Mouse (Mus musculus): ENCODE results near the gene 4930512M02Rik.
"Not testable (repeated sequence)": the region's sequence is repeated elsewhere in the genome, so short reads cannot be mapped to it uniquely, and the experiment has no call there.

The 4930512M02Rik gene

DNA sequence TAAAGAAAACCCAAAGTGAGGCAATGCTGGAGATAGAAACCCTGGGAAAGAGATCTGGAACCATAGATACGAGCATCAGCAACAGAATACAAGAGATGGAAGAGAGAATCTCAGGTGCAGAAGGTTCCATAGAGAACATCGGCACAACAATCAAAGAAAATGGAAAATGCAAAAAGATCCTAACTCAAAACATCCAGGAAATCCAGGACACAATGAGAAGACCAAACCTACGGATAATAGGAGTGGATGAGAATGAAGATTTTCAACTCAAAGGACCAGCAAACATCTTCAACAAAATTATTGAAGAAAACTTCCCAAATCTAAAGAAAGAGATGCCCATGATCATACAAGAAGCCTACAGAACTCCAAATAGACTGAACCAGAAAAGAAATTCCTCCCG lies at the start of gene 4930512M02Rik:
Gene 4930512M02Rik, minus strand, starts transcription at position 101 of the 400 bp plus-strand sequence.
- DNase-seq (ENCODE audit: low read depth, low spot score): not testable (repeated sequence)

DNA sequence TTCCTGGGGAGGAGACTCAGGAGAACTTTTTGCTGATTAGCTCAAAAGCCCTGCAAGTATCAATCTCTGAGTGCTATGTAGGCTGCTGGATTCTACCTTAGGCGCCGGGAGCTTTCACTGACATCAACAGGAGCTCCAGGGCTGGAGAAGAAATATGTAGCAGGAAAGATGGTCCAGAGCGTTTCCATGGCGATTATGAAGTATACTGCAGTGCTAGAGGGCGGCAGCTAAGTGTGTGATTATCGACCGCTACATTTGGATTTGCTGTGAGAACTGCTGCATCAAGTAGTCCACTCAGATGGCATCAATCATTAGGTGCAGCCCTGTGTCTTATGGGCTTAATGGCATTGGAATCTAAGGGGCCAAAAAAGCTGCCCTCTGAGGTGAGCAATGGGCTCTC lies 49.5 kb upstream of the 4930512M02Rik start:
- DNase-seq (ENCODE audit: low read depth, low spot score): no peak

DNA sequence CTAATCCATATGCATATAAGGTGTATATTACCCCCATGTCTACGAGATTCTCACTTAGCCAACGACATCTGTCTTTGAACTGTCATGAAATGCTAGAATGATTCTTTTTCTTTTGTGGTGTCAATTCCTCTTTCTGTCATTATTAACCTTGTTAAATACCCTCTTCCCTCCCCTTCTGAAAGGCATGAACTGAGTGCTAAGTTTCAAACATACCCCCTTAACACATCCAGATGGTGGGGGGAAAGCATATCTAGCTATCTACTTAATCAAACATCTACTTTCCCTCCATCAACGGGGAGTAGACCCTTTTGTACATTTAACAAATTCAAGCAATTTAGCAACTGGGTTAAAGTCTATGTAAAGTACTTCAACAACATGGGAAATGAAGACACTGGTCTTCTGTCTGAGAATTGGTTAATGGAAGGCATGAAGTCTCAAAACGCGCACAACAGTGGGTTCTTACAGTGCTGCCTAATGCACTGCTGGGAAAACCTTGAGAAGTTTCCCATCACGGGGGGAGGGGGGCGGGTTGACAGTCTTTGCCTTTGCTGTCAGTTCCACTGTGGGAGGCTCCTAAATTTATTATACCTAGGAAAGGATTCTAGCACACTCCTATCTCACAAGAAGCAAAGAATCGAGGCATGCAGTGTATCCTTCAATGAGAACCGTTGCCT lies 48.6 kb upstream of the 4930512M02Rik start:
- no peak for DNase-seq (ENCODE audit: low read depth, low spot score)

DNA sequence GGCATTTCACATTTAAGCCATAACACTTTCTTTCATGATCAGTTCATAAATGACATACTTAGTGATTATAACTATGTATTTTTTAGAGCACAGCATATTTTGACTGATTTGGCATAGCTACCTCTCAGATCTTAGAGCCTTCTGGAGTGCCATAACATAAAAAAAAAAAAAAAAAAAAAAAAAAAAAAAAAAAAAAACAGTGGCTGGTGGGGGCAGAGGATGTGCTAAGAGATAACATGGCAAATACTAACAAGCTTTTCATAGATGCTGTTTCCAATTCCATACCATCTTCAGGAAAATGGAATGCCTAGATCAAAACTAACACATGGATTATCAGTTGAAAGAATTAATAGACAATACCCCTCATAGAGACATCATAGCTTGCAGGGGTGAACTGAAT lies 47.4 kb upstream of the 4930512M02Rik start:
- no peak for DNase-seq (ENCODE audit: low read depth, low spot score)

DNA sequence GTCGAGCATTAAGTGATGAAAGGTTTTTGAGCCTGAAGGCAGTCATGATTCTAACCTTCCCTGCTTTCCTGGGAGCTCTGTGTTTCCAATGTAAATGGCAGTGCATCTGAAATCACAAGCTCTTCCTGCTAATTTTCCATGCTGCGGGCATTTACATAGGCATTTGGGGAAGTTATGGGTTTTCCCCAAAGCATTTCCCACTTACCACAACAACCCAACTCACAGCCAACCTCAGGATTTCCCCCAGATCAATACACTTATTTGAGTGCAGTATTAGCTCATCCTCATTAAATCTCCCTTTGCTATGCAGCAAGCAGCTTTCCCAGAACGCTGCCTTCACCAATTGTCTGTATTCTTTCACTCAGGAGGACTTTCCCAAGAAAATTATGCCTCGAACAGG lies 45.3 kb upstream of the 4930512M02Rik start:
- no peak for DNase-seq (ENCODE audit: low read depth, low spot score)

DNA sequence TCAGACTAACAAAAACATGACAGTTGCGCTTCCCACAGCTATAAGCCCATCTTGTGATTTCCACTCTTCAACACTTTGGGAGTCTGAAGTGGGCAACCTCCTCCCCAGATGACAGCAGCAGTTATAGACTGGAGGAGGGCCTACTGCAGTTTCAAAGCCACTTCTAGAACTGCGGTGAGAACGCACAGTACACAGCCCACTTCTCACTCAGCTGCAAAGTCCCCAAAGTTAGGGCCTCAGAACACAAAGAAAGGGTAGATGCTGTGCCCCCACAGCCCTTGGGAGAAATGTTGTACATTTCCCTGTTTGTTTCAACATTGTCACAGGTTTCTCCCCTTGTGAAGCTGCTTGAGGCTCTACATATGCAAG lies 40.3 kb upstream of the 4930512M02Rik start:
- no peak for DNase-seq (ENCODE audit: low read depth, low spot score)

DNA sequence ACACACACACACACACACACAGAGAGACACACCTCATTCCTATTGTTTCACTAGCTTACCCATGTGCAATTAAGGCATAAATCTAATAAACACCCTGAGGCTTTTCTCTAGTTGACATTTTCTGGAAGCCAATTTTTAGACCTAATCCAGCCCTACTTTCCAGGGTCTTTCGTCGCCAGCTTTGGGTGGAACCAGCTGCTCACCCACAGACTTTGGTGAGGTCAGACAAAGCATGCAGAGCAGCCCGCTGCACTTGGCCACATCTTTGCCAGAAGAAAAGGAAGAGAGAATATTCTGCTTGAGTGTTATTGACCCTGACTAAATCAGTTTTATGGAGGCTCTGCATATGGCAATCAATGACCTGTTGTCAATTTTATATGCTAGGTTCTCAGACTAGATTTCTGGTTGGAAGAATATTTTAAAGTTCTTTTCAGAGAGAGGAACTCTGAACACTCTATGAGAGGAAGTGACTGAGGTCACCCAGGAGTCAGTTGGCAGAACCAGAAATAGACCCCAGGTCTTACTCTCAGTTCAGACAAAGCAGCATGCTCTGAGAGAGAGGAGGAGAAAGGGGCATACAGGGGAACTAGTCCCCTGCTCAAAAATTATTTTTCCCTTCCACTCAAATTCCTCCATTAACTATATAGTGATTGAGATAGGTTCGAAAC lies 39.8 kb upstream of the 4930512M02Rik start:
- no peak for DNase-seq (ENCODE audit: low read depth, low spot score)

DNA sequence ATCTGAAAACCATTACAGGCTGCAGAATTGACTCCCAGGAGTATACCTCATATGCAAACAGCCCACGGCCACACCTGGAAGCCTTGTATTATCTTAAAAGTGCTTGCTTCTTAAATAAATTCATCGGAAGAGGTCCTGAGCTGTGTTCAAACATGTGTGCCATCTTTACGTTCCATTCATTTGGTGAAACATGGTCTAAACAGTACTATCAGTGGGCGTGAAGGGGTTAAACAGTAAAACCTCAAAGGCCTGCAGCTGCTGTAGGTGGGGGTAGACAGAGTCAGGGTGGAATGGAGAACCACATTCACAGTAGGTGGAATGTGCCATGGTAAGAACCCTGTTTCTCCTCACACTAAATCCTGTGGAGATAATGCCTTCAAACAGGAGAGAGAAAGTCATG lies 33.0 kb upstream of the 4930512M02Rik start:
- no peak for DNase-seq (ENCODE audit: low read depth, low spot score)

DNA sequence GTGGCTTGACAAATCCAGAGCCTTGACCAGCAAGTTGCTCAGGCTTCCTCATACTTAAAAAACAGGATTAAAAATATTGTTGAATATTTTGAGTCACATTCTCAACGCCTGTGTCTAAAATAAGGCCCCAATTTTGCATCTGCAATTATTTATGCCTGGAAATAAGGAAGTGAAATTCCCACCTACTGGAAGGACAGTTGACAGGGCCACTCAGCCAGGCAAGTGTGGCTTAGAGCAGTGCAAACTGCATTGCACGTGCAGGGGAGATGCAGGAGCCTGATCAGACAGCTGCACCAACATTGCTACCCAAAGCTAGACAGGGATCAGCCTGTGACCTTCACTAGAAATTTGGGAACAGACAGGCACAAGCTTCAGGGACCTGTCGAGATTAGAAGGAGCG lies 31.2 kb upstream of the 4930512M02Rik start:
- no peak for DNase-seq (ENCODE audit: low read depth, low spot score)

DNA sequence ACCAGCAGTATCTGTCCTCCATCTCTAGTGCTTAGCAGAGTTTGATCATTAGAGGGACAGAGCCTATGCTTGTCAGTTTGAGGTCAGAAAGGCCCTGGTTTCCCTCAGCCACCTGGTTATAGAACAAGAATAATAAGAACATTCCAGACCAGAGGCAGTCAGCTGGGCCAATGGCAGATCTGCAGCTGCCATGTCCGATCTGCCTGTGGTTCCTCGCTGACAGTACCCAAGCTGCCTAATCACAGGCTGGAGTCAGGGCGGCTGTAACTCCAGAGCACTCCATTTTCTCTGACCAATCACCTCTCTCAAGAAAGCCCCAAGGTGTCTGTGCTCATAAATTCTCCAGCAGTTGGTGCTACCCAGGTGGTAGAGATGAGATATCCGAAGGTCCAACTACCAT lies 30.0 kb upstream of the 4930512M02Rik start:
- no peak for DNase-seq (ENCODE audit: low read depth, low spot score)

DNA sequence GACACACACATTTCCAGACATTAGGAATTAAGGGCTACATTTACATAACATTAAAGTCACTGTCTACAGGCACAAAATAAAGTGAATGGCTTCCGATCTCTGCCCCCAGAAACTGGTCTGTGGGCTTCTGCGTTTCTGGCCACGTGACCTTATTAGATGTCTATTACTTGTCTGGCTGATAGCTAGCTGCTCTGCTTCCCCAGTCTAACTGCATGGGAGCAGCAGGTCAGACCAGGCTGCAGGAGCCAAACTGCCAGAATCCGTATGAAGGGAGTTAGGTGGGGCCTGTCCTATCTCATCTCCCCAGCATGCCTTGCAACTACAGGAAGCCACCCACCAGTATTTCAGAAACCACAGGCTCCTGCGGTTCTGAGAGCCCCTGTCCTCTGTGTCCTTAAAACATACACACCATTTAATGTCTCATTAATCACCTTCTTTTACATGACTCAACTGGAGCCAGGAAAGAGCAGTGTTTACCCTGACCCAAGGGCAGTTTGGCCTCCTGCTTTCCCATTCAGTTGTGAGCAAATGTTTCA lies 29.4 kb upstream of the 4930512M02Rik start:
- peak; percentile 4 for DNase-seq (ENCODE audit: low read depth, low spot score)

DNA sequence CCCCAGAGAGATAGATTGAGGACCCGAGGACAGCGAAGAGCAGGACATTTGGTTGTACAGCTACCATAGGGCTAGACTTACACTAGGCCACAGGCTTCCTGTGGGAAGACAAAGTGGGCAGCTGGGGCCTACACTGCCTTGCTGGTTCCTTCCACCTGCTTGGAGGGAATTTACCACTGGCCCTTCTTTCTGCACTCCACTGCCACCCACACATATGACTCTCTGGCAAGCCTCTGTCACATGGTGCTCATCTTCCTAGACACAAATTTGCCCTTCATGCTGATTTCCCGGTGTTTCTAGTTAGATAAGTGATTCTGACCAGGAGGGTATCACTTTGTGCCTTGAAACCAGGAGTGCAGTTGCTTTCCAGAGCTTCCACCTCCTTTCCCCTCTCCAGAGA lies 28.8 kb upstream of the 4930512M02Rik start:
- no peak for DNase-seq (ENCODE audit: low read depth, low spot score)

DNA sequence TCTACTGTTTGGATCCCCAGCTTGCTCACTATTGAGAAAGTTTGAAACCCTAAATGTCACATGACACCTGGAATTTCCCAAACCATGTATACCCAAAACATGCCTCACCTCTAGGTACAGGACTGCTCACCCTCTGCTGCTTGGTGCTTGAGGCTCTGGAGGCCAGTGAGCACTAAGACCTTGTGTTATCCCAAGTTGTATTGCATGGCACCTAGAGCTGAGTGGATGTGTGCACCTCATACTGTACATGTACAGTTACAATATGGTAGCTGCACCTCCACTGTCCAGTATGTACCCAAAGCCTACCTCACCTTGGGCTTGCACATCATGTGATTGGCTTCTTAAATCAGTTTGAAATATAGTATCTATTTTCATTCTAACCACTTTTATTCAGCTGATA lies 16.7 kb upstream of the 4930512M02Rik start:
- DNase-seq (ENCODE audit: low read depth, low spot score): no peak

DNA sequence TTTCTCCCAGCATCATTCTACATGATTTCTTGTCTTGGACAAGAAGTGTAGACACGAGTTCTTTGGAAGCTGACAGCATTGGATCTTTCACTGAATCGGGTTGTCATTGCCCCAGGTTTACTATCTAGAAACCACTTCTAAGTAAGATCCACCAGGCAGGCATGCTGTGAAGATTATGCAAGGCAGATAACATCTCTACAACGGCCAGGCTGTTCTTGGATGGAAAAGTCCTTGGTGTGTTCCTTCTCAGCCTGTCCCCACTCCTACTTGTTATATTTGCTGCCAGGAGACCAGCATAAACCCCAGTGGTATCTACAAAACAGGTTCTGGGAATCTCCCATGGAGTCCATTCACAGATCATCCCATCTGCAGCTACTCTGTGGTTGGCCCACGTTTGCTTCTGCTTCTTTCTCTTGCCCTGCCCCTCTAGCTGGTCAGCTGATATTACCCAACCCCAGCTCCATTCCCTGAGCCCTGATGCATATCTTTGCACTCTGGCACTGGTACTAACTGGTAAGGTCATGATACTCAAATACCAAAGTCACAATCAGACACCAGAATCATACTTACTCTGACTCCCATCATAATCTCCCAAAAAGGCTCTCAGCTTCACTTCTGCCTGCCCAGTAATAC lies 3.4 kb downstream of the 4930512M02Rik start:
- DNase-seq (ENCODE audit: low read depth, low spot score): no peak

DNA sequence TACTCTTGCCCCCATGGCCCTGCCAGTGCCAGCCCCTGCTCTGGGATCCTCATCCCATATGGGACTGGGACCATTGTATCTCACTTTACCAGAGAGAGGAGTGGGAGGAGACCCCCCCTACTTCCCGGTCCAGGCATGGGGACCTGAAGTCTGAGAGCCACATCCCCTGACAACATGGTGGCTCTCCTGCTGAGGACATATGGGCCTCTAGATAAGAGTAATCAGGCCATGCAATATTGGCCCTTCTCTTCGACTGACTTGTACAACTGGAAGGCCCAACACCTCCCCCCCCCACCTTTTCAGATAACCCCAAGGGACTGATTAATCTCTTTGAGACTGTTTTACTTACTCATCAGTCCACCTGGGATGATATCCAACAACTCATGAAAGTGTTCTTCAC lies 18.4 kb downstream of the 4930512M02Rik start:
- DNase-seq (ENCODE audit: low read depth, low spot score): no peak

DNA sequence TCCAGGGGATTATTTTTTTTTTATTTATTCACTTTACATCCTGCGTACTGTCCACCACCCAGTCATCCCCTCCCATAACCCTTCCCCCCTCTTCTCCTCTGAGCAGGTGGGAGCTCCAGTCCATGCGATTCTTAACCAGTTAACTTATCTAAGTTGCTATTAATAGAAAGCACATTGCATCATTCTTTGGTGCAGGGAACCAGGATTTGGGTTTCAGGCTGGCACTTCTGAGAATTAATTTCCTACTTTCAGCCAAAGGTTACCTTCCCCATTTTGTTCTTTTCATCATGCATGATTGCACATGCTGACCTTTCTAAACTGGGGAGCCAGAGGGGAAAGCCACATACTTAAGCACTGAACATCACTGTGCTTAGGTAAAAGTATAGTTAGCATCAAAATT lies 40.3 kb downstream of the 4930512M02Rik start:
- no peak for DNase-seq (ENCODE audit: low read depth, low spot score)

DNA sequence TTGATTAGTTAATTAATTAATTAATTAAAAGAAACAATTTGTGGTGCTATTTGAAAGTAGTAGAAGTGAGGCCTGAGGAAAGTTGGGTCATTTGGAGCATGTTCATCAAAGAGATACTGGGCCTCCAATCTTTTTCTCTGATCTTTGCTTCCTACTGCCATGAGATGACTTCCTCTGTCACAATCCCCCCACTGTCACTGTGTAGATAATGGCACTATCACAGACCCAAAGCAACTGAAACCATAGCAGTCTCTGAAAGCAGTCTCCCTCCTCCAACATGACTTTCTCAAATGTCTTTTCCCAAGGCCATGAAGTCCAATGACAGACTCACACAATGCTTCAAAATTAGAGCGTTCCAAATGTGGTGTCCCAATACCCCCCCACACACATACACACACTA lies 41.2 kb downstream of the 4930512M02Rik start:
- no peak for DNase-seq (ENCODE audit: low read depth, low spot score)

DNA sequence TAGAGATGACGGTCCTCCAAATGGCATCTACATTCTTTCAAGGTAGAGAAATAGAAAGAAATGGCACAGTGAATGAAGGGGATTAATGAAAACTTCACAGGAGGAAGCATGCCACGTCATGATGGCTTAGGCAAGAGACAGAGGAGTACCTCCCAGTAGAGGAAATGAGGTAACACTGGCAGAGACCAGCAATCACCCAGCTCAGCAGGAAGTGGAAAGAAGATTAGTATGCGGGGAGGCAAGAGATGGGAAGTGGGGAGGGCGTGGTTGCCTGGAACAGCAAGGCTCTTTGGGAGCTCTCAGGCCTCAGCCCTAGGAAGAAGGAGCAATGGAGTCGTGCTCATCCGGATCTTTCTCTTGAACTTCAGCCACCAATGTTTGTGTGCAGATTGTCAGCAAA lies 53.9 kb downstream of the 4930512M02Rik start:
- DNase-seq (ENCODE audit: low read depth, low spot score): no peak

DNA sequence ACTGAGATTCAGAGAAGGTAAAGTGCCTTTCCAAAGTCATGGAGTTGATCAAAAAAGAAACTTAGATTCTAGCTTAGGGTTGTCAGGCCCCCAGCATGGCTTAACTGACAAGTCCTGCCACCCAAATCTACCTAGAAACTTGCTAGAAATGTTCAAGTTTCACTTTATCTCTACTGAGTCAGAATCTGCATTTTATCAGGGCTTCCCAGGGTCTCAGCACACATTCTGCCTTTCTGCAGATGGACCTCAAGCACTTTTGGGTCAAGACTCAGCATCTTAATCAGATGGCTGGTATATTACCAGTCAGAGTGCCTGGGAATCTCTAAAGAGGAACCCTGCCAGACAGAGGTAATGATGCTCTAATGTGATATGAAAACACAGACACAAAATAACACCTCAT lies 56.9 kb downstream of the 4930512M02Rik start:
- DNase-seq (ENCODE audit: low read depth, low spot score): no peak

DNA sequence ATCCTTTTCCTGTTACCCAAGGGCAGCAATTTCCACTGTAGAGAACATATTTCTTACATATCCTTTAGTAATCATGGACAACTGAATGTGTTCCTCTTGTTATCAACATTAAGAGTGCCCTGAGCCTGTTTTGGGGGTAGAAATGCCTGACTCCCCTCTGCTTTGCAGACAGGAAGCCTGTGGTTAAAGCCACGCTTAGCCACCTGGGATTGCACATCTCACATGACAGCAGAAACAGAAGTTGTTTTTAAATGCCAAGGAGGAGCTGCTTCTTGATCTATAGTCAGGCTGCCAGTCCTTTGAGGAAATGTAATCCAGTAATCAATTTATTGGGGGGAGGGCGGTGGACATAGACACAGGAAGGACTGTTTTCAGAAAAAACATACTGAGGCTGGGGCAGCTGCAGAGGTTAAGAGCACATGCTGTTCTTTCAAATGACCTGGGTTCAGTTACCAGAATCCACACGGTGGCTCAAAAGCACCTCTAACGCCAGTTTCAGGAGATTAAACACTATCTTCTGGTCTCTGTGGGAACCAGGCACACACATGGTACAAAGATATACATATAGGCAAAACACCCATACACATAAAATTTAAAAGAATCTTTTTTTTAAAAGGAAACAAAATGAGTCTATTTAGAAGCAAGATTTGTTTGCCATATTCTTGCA lies 58.0 kb downstream of the 4930512M02Rik start:
- DNase-seq (ENCODE audit: low read depth, low spot score): no peak

DNA sequence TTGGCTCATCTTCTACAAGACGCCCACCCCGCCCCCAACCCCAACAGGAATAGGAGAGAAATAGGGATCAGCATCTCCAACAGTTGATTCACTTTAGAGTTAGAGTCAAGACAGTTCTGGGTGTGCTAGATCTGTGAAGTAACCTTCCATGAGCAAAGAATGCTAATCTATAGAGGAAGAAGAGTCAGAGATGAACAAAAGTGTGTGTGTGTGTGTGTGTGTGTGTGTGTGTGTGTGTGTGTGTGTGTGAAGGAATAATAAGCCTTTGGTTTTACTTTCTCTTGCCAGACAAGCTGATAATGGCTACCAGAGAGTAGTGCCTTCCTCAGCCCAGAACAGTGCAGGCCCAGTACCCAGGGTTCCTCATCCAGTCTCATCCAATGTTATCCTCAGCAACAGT lies 59.6 kb downstream of the 4930512M02Rik start:
- no peak for DNase-seq (ENCODE audit: low read depth, low spot score)

DNA sequence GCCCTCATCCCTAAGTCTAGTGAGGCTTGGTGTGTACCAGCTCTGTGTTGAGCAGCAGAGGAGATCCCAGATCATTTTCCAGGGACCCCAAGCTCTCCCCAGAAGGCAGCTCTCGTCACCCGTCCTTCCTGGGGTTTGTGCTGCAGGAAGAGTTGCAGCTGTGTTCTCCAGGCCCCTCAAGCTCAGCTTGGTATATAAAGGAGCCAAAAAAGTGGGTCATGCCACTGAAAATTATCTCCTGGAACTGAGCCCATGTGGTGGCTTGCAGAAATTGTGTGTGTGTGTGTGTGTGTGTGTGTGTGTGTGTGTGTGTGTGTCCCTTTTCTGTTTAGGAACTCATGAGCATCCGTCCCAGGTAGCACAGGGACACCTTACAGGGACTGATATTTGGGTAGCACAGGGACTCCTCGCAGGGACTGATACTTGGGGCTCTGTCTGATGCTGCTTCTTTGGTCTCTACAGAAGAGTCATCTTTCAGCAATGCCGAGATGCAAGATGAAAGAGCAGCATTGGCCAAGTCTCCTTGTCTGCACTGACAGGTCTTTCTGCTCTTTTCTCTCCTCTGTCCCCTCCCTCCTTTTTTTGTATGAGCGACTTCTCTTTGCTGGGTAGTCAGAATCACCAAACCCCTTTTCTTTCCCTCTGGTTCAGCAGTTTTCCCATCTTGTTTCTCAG lies 62.4 kb downstream of the 4930512M02Rik start:
- DNase-seq (ENCODE audit: low read depth, low spot score): no peak
